Mouse (Mus musculus) liver, postnatal 0 days (tissue): ENCODE measurements at regions not wholly inside any gene's neighbourhood (a gene's known extent, or its start where the extent isn't known, plus 50 kb on each side); places are given as distances from the start of the nearest gene placed in this dataset.

ENCODE experiments used
- CTCF ChIP-seq: sonication (generic); IDR thresholded peaks from 2 replicates; pipeline ENCODE4 v1.5.1; 2016; ENCODE audit warnings: antibody characterized with exemption, low read depth
- EP300 ChIP-seq: IDR thresholded peaks from 2 replicates; pipeline ENCODE4 v1.6.1; 2016; ENCODE audit warnings: antibody characterized with exemption, low read depth, mild to moderate bottlenecking

GRCm38 (mm10) chr7:137935896-137936295, 461.6 kb downstream of the Tcerg1l start:
- TF ChIP-seq CTCF (no peak), EP300 (no peak)
